Mouse (Mus musculus): Measurements from ENCODE around the gene Clstn1.

- TF ChIP-seq CTCF (IDR thresholded peaks at IDR 0.05; ENCODE audit: borderline replicate concordance, extremely low read depth, insufficient read depth, insufficient read length) (no peak), POLR2A (IDR thresholded peaks at IDR 0.05; ENCODE audit: borderline replicate concordance, extremely low read depth, insufficient read depth, insufficient read length, poor library complexity, severe bottlenecking) (no peak)
Observed at GRCm38 (mm10) chr4:149594913-149595581, 8.8 kb downstream of the Clstn1 start.

Data from brain, embryonic 14.5 days (tissue).